25 mouse cellular contexts compared by ENCODE assay signal in genomic region chr14:57718245-57718644, GRCm38 (mm10). TPM values are rescaled to one million over a fixed set of nuclear protein-coding genes. Genes with fewer than 3 reads are reported as not detected.
DNase-seq lines count a peak whose midpoint lies in the region; ATAC-seq and TF ChIP-seq lines count a peak whose summit lies in the region.
"Had no signal": no experiment of that assay in that cellular context is flagged by ENCODE, and none has a peak within 500 bp of the region (broad histone marks: within the 10 kb centered on the region; RNA-seq: fewer than 3 reads in every experiment).

No protein-coding gene starts in this region.

- no peak overlapping the region for H3K4me3 ChIP-seq in layer of hippocampus, adult 2 months
- H3K4me3 ChIP-seq: heart, adult 2 months; heart, embryonic 10.5 days; heart, embryonic 13.5 days; hindbrain, embryonic 12.5 days; hindbrain, embryonic 15.5 days had no signal

- H3K27ac ChIP-seq in layer of hippocampus, adult 2 months = 0 out of 2 replicates have a peak overlapping the region, but pooled peaks have one; percentile 5
- H3K27ac ChIP-seq: heart, adult 2 months; heart, embryonic 10.5 days; heart, embryonic 13.5 days; hindbrain, embryonic 12.5 days; hindbrain, embryonic 15.5 days had no signal

- DNase-seq in layer of hippocampus, adult 2 months (ENCODE audit: low spot score in 2 of 2) = no peak
- no peak for DNase-seq in layer of hippocampus, adult 9-10 months (ENCODE audit: low spot score)
- DNase-seq in MEL-GATA-1-ER (ENCODE audit: extremely low read depth, low read depth) = peak; percentile 6
- DNase-seq in kidney, adult 9 months = no peak
- DNase-seq in lung, postnatal 25 days (ENCODE audit: low spot score) = no peak
- DNase-seq in kidney, adult 11 months = no peak
- DNase-seq: adrenal gland, adult 8-10 months; adrenal gland, postnatal 25 days; B cell, adult 2 months; cerebellum, adult 11-12 months; cerebellum, adult 8-10 months; cerebellum, postnatal 10 days; cerebellum, postnatal 36 days; gastrocnemius, postnatal 25 days; heart, adult 2 months had no signal

- ATAC-seq in megakaryocyte, adult 5-6 weeks (ENCODE audit: poor library complexity, severe bottlenecking) = peak; percentile 92
- ATAC-seq: activated CD4-positive, CD25-positive, alpha-beta regulatory T cell, adult 4 months; forebrain, embryonic 14.5 days had no signal

- TF ChIP-seq CTCF in layer of hippocampus, adult 2 months (conservative IDR thresholded peaks at IDR 0.05) = no peak

RNA-seq across cellular contexts. Expression of gene Gm49361, which starts 27.7 kb away (rescaled TPM):
- 1 to 10 TPM in 1 of 2 experiments, under 1 TPM in 1; 0.32 to 3.1 TPM for total RNA-seq in layer of hippocampus, adult 2 months (2021)
- not detected in 2 replicates for total RNA-seq in megakaryocyte, adult 5-6 weeks (2015)
- 0.59 TPM in 1 of 2 replicates, not detected in the other for total RNA-seq in megakaryocyte, adult 5-6 weeks (2017)
- total RNA-seq: adrenal gland, postnatal 25 days; CH12.LX; G1E; hematopoietic stem cell, adult 5-6 weeks had no signal

RNA-seq across cellular contexts. Expression of gene Lats2, which starts 39.9 kb away (rescaled TPM):
- total RNA-seq in layer of hippocampus, adult 2 months (2021) = 10 to 100 TPM; 42.5 to 49.0 TPM
- 35.0 and 39.1 TPM in 2 replicates for total RNA-seq in megakaryocyte, adult 5-6 weeks (2015)
- total RNA-seq in megakaryocyte, adult 5-6 weeks (2017) = 33.8 and 34.4 TPM in 2 replicates

RNA-seq across cellular contexts. Expression of gene Xpo4, which starts 53.0 kb away (rescaled TPM):
- 10 to 100 TPM; 14.4 to 15.0 TPM for total RNA-seq in layer of hippocampus, adult 2 months (2021)
- 12.6 and 14.2 TPM in 2 replicates for total RNA-seq in megakaryocyte, adult 5-6 weeks (2015)
- 17.1 and 19.6 TPM in 2 replicates for total RNA-seq in megakaryocyte, adult 5-6 weeks (2017)
